Mouse (Mus musculus) liver, postnatal 0 days (tissue): ENCODE data around the gene Ints1. TPM values are rescaled to one million over a fixed set of nuclear protein-coding genes. Genes with fewer than 3 reads are reported as not detected.
A peak's percentile ranks its signal among the peaks of the same experiment; 100 is the strongest.

ENCODE experiments used
- ATAC-seq: fragments of 200-750 bp; cut with Nextera tagmentation; 2 replicates; pipeline ENCODE4 v1.8.0; 2017; ENCODE audit warnings: mild to moderate bottlenecking, moderate library complexity
- DNase-seq: peaks from one replicate; pipeline ENCODE4 v3.0.0-alpha.2; 2016
- H3K27ac ChIP-seq: fragments of 300-500 bp; sonication (generic); 2 replicates; pipeline ENCODE4 v1.5.1; 2014; ENCODE audit warnings: antibody characterized with exemption, moderate library complexity, mild to moderate bottlenecking, low read depth
- H3K27me3 ChIP-seq: fragments of 300-500 bp; sonication (generic); 2 replicates; pipeline ENCODE4 v1.6.1; 2014; ENCODE audit warnings: low read length, control low read depth, mixed read lengths; ENCODE audit not compliant: insufficient read depth
- H3K36me3 ChIP-seq: fragments of 300-500 bp; sonication (generic); replicated peaks from 2 replicates; pipeline ENCODE4 v1.6.1; 2014; ENCODE audit warnings: mild to moderate bottlenecking, control low read depth, low read length, moderate library complexity, mixed read lengths; ENCODE audit not compliant: insufficient read depth
- H3K4me1 ChIP-seq: fragments of 300-500 bp; sonication (generic); 2 replicates; pipeline ENCODE4 v1.6.1; 2014; ENCODE audit warnings: antibody characterized with exemption, mild to moderate bottlenecking, control low read depth; ENCODE audit not compliant: insufficient read depth
- H3K4me2 ChIP-seq: fragments of 300-500 bp; sonication (generic); 2 replicates; pipeline ENCODE4 v1.6.1; 2014; ENCODE audit warnings: low read depth, mild to moderate bottlenecking, low read length, moderate library complexity, mixed read lengths
- H3K4me3 ChIP-seq: fragments of 300-500 bp; sonication (generic); 2 replicates; pipeline ENCODE4 v1.5.1; 2014; ENCODE audit warnings: low read depth, low read length
- H3K9ac ChIP-seq: fragments of 300-500 bp; sonication (generic); replicated peaks from 2 replicates; pipeline ENCODE4 v1.6.1; 2014; ENCODE audit warnings: mild to moderate bottlenecking, moderate library complexity
- H3K9me3 ChIP-seq: fragments of 300-500 bp; sonication (generic); 2 replicates; pipeline ENCODE4 v1.6.1; 2016; ENCODE audit warnings: mild to moderate bottlenecking, control low read depth, low read length, mixed read lengths
- CTCF ChIP-seq: sonication (generic); IDR thresholded peaks from 2 replicates; pipeline ENCODE4 v1.5.1; 2016; ENCODE audit warnings: antibody characterized with exemption, low read depth
- EP300 ChIP-seq: IDR thresholded peaks from 2 replicates; pipeline ENCODE4 v1.6.1; 2016; ENCODE audit warnings: antibody characterized with exemption, low read depth, mild to moderate bottlenecking
- WGBS: fragments of 180-500 bp; shearing (Covaris S2); extraction: QIAGEN DNeasy Blood & Tissue Kit; methylation state at CpG from one replicate; pipeline ENCODE4 v1.1.7; 2014; ENCODE audit not compliant: insufficient replicate concordance; 5-methylcytosine and 5-hydroxymethylcytosine counted together
- polyA plus RNA-seq: library from polyadenylated mRNA; unstranded; fragments of >200 nt; fragmentation: Nextera tagmentation; extraction: Ambion mirVana; gene quantifications from 2 replicates; pipeline ENCODE4 v1.2.1, GENCODE M21; 2015

Ints1 gene
- polyA plus RNA-seq, 1 experiment from 2014 or later, result 6.4 TPM

GRCm38 (mm10) chr5:139768216-139768615, 7.3 kb downstream of the Ints1 start:
- 83% methylated on average over 8 of the region's 8 CpGs for WGBS
- no peak overlapping the region for H3K27ac ChIP-seq
- TF ChIP-seq CTCF (no peak), EP300 (no peak)

GRCm38 (mm10) chr5:139764296-139764695, 11.2 kb downstream of the Ints1 start:
- WGBS, result 74% methylated on average over 11 of the region's 11 CpGs
- Histone ChIP-seq H3K4me3 (no peak overlapping the region), H3K27me3 (no peaks in the 10 kb centered on the region), H3K36me3 (peaks cover 69% of the 10 kb centered on the region), H3K27ac (no peak overlapping the region), H3K4me1 (no peaks in the 10 kb centered on the region), H3K9me3 (no peaks in the 10 kb centered on the region), H3K4me2 (no peak overlapping the region), H3K9ac (no peak overlapping the region)
- peak; percentile 50 for DNase-seq
- TF ChIP-seq CTCF (peak; percentile 72), EP300 (no peak)
- ATAC-seq, result peak; percentile 31; the same call in 1 of the 2 replicates

More at GRCm38 (mm10) chr5:139768216-139768615, 7.3 kb downstream of the Ints1 start:
- peaks cover 79% of the 10 kb centered on the region for H3K36me3 ChIP-seq
- H3K4me3 ChIP-seq, result no peak overlapping the region
- no peak overlapping the region for H3K4me2 ChIP-seq
- H3K4me1 ChIP-seq, result no peaks in the 10 kb centered on the region
- no peak for ATAC-seq
- H3K9ac ChIP-seq, result no peak overlapping the region
- no peaks in the 10 kb centered on the region for H3K9me3 ChIP-seq
- DNase-seq, result no peak
- no peaks in the 10 kb centered on the region for H3K27me3 ChIP-seq

GRCm38 (mm10) chr5:139758096-139758495, 17.4 kb downstream of the Ints1 start:
- no peak for ATAC-seq
- Histone ChIP-seq H3K9me3 (no peaks in the 10 kb centered on the region), H3K36me3 (peaks cover 51% of the 10 kb centered on the region), H3K4me1 (no peaks in the 10 kb centered on the region), H3K27ac (no peak overlapping the region), H3K4me2 (no peak overlapping the region), H3K9ac (no peak overlapping the region), H3K27me3 (no peaks in the 10 kb centered on the region), H3K4me3 (no peak overlapping the region)
- TF ChIP-seq CTCF, result no peak
- no peak for TF ChIP-seq EP300
- WGBS, result 89% methylated on average over 16 of the region's 16 CpGs
- no peak for DNase-seq

GRCm38 (mm10) chr5:139756586-139756985, 18.9 kb downstream of the Ints1 start:
- no peaks in the 10 kb centered on the region for H3K4me1 ChIP-seq
- H3K36me3 ChIP-seq, result peaks cover 38% of the 10 kb centered on the region
- DNase-seq, result no peak
- H3K4me3 ChIP-seq, result no peak overlapping the region
- no peaks in the 10 kb centered on the region for H3K9me3 ChIP-seq
- H3K27ac ChIP-seq, result no peak overlapping the region
- no peak for ATAC-seq
- TF ChIP-seq EP300, result no peak
- no peak for TF ChIP-seq CTCF
- 91% methylated on average over 2 of the region's 2 CpGs for WGBS
- H3K4me2 ChIP-seq, result no peak overlapping the region
- H3K27me3 ChIP-seq, result no peaks in the 10 kb centered on the region
- no peak overlapping the region for H3K9ac ChIP-seq

- H3K4me3 ChIP-seq, result no peak overlapping the region
- no peaks in the 10 kb centered on the region for H3K4me1 ChIP-seq
- 83% methylated on average over 12 of the region's 12 CpGs for WGBS
- ATAC-seq (no peak), DNase-seq (no peak)
- H3K27ac ChIP-seq, result no peak overlapping the region
- H3K27me3 ChIP-seq, result no peaks in the 10 kb centered on the region
- H3K36me3 ChIP-seq, result peaks cover 37% of the 10 kb centered on the region
- H3K4me2 ChIP-seq, result no peak overlapping the region
- no peak overlapping the region for H3K9ac ChIP-seq
- TF ChIP-seq EP300, result no peak
- TF ChIP-seq CTCF, result no peak
- no peaks in the 10 kb centered on the region for H3K9me3 ChIP-seq
Measured at GRCm38 (mm10) chr5:139756135-139756534, 19.3 kb downstream of the Ints1 start.

GRCm38 (mm10) chr5:139754753-139755152, 20.7 kb downstream of the Ints1 start:
- H3K4me2 ChIP-seq, result no peak overlapping the region
- no peak for ATAC-seq
- H3K36me3 ChIP-seq, result peaks cover 38% of the 10 kb centered on the region
- H3K9me3 ChIP-seq, result no peaks in the 10 kb centered on the region
- H3K4me3 ChIP-seq, result no peak overlapping the region
- H3K27ac ChIP-seq, result no peak overlapping the region
- H3K27me3 ChIP-seq, result no peaks in the 10 kb centered on the region
- 37% methylated on average over 12 of the region's 12 CpGs for WGBS
- H3K9ac ChIP-seq, result no peak overlapping the region
- peak; percentile 86 for TF ChIP-seq CTCF
- TF ChIP-seq EP300, result no peak
- peak; percentile 75 for DNase-seq
- H3K4me1 ChIP-seq, result no peaks in the 10 kb centered on the region

GRCm38 (mm10) chr5:139750535-139750934, 24.9 kb downstream of the Ints1 start:
- no peaks in the 10 kb centered on the region for H3K4me1 ChIP-seq
- H3K36me3 ChIP-seq, result peaks cover 15% of the 10 kb centered on the region; the same call in 1 of the 2 replicates
- no peak overlapping the region for H3K4me3 ChIP-seq
- peak; percentile 84 for DNase-seq
- no peak overlapping the region for H3K9ac ChIP-seq
- H3K27ac ChIP-seq, result no peak overlapping the region
- no peak overlapping the region for H3K4me2 ChIP-seq
- TF ChIP-seq CTCF, result peak; percentile 95
- no peak for TF ChIP-seq EP300
- H3K27me3 ChIP-seq, result no peaks in the 10 kb centered on the region
- ATAC-seq, result peak; percentile 40
- no peaks in the 10 kb centered on the region for H3K9me3 ChIP-seq
